Mouse (Mus musculus): ENCODE measurements around the gene Zfp322a.
"Not testable (repeated sequence)": the region's sequence is repeated elsewhere in the genome, so short reads cannot be mapped to it uniquely, and the experiment has no call there.

The Zfp322a gene

GRCm38 (mm10) chr13:23368583-23369420 is at the start of gene Zfp322a:
Zfp322a (minus strand) TSS chr13:23369208.
- DNase-seq = peak; percentile 97

GRCm38 (mm10) chr13:23412630-23413521 is 43.9 kb upstream of the Zfp322a start:
- peak; percentile 59 to 71 for DNase-seq

- DNase-seq = peak; percentile 31 to 49
Observed at GRCm38 (mm10) chr13:23412211-23412629, 43.2 kb upstream of the Zfp322a start.

- peak; percentile 56 to 76 for DNase-seq
Observed at GRCm38 (mm10) chr13:23411311-23412210, 42.6 kb upstream of the Zfp322a start.

GRCm38 (mm10) chr13:23410632-23411031 is 41.6 kb upstream of the Zfp322a start:
- no peak for DNase-seq

- no peak for DNase-seq
Observed at GRCm38 (mm10) chr13:23402626-23403025, 33.6 kb upstream of the Zfp322a start.

GRCm38 (mm10) chr13:23401683-23402527 is 32.9 kb upstream of the Zfp322a start:
- DNase-seq = peak; percentile 81 to 91

- no peak for DNase-seq
Observed at GRCm38 (mm10) chr13:23400771-23401682, 32.0 kb upstream of the Zfp322a start.

GRCm38 (mm10) chr13:23396913-23397312 is 27.9 kb upstream of the Zfp322a start:
- not testable (repeated sequence) for DNase-seq

GRCm38 (mm10) chr13:23396246-23396703 is 27.3 kb upstream of the Zfp322a start:
- DNase-seq = peak in 1 of 2 experiments; percentile 12

- DNase-seq = no peak
Observed at GRCm38 (mm10) chr13:23395301-23396245, 26.6 kb upstream of the Zfp322a start.

- no peak for DNase-seq
Observed at GRCm38 (mm10) chr13:23387548-23387947, 18.5 kb upstream of the Zfp322a start.

- no peak for DNase-seq
Observed at GRCm38 (mm10) chr13:23383127-23383526, 14.1 kb upstream of the Zfp322a start.

- DNase-seq = no peak
Observed at GRCm38 (mm10) chr13:23372433-23372832, 3.4 kb upstream of the Zfp322a start.

- no peak for DNase-seq
Observed at GRCm38 (mm10) chr13:23370075-23370474, 1.1 kb upstream of the Zfp322a start.

- DNase-seq = no peak
Observed at GRCm38 (mm10) chr13:23369421-23369765, 385 bp upstream of the Zfp322a start.

- no peak for DNase-seq
Observed at GRCm38 (mm10) chr13:23361536-23361935, 7.5 kb downstream of the Zfp322a start.

GRCm38 (mm10) chr13:23354541-23354940 is 14.5 kb downstream of the Zfp322a start:
- not testable (repeated sequence) for DNase-seq

- no peak for DNase-seq
Observed at GRCm38 (mm10) chr13:23317305-23317889, 51.6 kb downstream of the Zfp322a start.

All from cerebellum, postnatal 36 days (tissue).